ENCODE assay signal across 22 mouse cellular contexts in the genomic region with DNA sequence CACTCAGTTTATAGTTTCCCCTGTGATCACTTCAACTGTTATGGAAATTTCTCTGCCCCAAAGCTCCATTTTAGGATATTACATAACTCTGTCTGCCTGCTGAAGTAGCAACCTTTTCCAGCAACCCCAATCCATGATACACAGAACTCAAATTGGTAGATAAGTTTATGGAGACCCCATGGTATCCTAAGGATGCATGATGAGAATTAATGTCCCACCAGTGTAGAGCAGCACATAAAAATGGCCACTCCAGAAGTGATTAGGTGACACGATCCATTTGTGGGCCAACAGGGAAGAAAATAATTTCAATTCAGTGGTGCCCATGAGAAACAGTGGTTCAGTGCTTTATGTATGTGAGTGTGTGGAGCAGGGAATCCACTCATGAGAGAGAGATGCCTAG.
DNase-seq lines count a peak whose midpoint lies in the region; ATAC-seq lines count a peak whose summit lies in the region.
"Had no signal": no experiment of that assay in that cellular context is flagged by ENCODE, and none has a peak within 500 bp of the region (broad histone marks: within the 10 kb centered on the region; RNA-seq: fewer than 3 reads in every experiment).

No protein-coding gene starts in this region.

- no peak for ATAC-seq in hindbrain, embryonic 14.5 days (ENCODE audit: low FRiP score)
- no peak for ATAC-seq in hindbrain, embryonic 16.5 days
- 0 out of 2 replicates have a peak, but pooled peaks have one; percentile 50 for ATAC-seq in neural tube, embryonic 13.5 days (ENCODE audit: low read depth)
- ATAC-seq in neural tube, embryonic 15.5 days (ENCODE audit: low FRiP score): peak; percentile 61
- ATAC-seq: forebrain, embryonic 14.5 days had no signal

- peak; percentile 28 for DNase-seq in hindbrain, embryonic 14.5 days (ENCODE audit: low spot score)
- DNase-seq in neural tube, embryonic 10.5 days (ENCODE audit: extremely low spot score, low spot score): no peak
- no peak for DNase-seq in thymus, postnatal 14 days
- DNase-seq: adrenal gland, adult 2 months; adrenal gland, postnatal 10 days; adrenal gland, postnatal 25 days; cerebellum, adult 11 months; cerebellum, adult 18-20 months; cerebellum, adult 8-10 months; cerebellum, adult 9-11 months; cerebellum, postnatal 14 days; cerebellum, postnatal 36 days; embryo, embryonic 11 days had no signal

- WGBS in hindbrain, embryonic 14.5 days: 84% methylated on average over 1 of the region's 1 CpGs
- WGBS in hindbrain, embryonic 16.5 days: 73% methylated on average over 1 of the region's 1 CpGs
- 79% methylated on average over 1 of the region's 1 CpGs for WGBS in neural tube, embryonic 13.5 days
- 46% methylated on average over 1 of the region's 1 CpGs for whole genome bisulfite sequencing in neural tube, embryonic 15.5 days

- no peaks in the 10 kb centered on the region for H3K27me3 ChIP-seq in hindbrain, embryonic 14.5 days (ENCODE audit: control insufficient read depth, insufficient read depth, low read length)
- no peaks in the 10 kb centered on the region for H3K27me3 ChIP-seq in hindbrain, embryonic 16.5 days (replicated peaks; ENCODE audit: control insufficient read depth, insufficient read depth, low read length)
- H3K27me3 ChIP-seq in neural tube, embryonic 13.5 days: no peaks in the 10 kb centered on the region
- H3K27me3 ChIP-seq in neural tube, embryonic 15.5 days (replicated peaks): no peaks in the 10 kb centered on the region
- H3K27me3 ChIP-seq: embryonic facial prominence, embryonic 13.5 days; embryonic facial prominence, embryonic 15.5 days; forebrain, embryonic 12.5 days had no signal

- H3K9ac ChIP-seq in hindbrain, embryonic 14.5 days: no peak overlapping the region
- H3K9ac ChIP-seq in hindbrain, embryonic 16.5 days (ENCODE audit: low read depth, low read length): no peak overlapping the region
- no peak overlapping the region for H3K9ac ChIP-seq in neural tube, embryonic 13.5 days
- no peak overlapping the region for H3K9ac ChIP-seq in neural tube, embryonic 15.5 days (replicated peaks)
- H3K9ac ChIP-seq: embryonic facial prominence, embryonic 13.5 days; embryonic facial prominence, embryonic 15.5 days; forebrain, embryonic 12.5 days had no signal

- no peaks in the 10 kb centered on the region for H3K36me3 ChIP-seq in hindbrain, embryonic 14.5 days (replicated peaks; ENCODE audit: control insufficient read depth, insufficient read depth)
- no peaks in the 10 kb centered on the region for H3K36me3 ChIP-seq in hindbrain, embryonic 16.5 days (ENCODE audit: control insufficient read depth, insufficient read depth, low read length)
- no peaks in the 10 kb centered on the region for H3K36me3 ChIP-seq in neural tube, embryonic 13.5 days
- no peaks in the 10 kb centered on the region for H3K36me3 ChIP-seq in neural tube, embryonic 15.5 days
- H3K36me3 ChIP-seq: embryonic facial prominence, embryonic 13.5 days; embryonic facial prominence, embryonic 15.5 days; forebrain, embryonic 10.5 days; forebrain, embryonic 12.5 days had no signal

- H3K9me3 ChIP-seq in hindbrain, embryonic 14.5 days (ENCODE audit: control insufficient read depth, low read length): no peaks in the 10 kb centered on the region
- H3K9me3 ChIP-seq in hindbrain, embryonic 16.5 days (ENCODE audit: control insufficient read depth, low read length): no peaks in the 10 kb centered on the region
- H3K9me3 ChIP-seq in neural tube, embryonic 13.5 days: no peaks in the 10 kb centered on the region
- no peaks in the 10 kb centered on the region for H3K9me3 ChIP-seq in neural tube, embryonic 15.5 days (replicated peaks)
- H3K9me3 ChIP-seq: embryonic facial prominence, embryonic 13.5 days; embryonic facial prominence, embryonic 15.5 days; forebrain, embryonic 10.5 days; forebrain, embryonic 12.5 days had no signal

- no peak overlapping the region for H3K4me3 ChIP-seq in hindbrain, embryonic 14.5 days (replicated peaks; ENCODE audit: low read length)
- no peak overlapping the region for H3K4me3 ChIP-seq in hindbrain, embryonic 16.5 days (ENCODE audit: low read length)
- H3K4me3 ChIP-seq in neural tube, embryonic 13.5 days: no peak overlapping the region
- no peak overlapping the region for H3K4me3 ChIP-seq in neural tube, embryonic 15.5 days (replicated peaks)
- H3K4me3 ChIP-seq: embryonic facial prominence, embryonic 13.5 days; embryonic facial prominence, embryonic 15.5 days; erythroblast, embryonic 14.5 days; forebrain, embryonic 10.5 days; forebrain, embryonic 12.5 days had no signal

- no peak overlapping the region for H3K4me2 ChIP-seq in hindbrain, embryonic 14.5 days (replicated peaks)
- H3K4me2 ChIP-seq in hindbrain, embryonic 16.5 days (ENCODE audit: low read length): no peak overlapping the region
- no peak overlapping the region for H3K4me2 ChIP-seq in neural tube, embryonic 13.5 days
- H3K4me2 ChIP-seq in neural tube, embryonic 15.5 days: no peak overlapping the region
- H3K4me2 ChIP-seq: embryonic facial prominence, embryonic 13.5 days; embryonic facial prominence, embryonic 15.5 days; forebrain, embryonic 12.5 days had no signal

- no peak overlapping the region for H3K27ac ChIP-seq in hindbrain, embryonic 14.5 days
- no peak overlapping the region for H3K27ac ChIP-seq in hindbrain, embryonic 16.5 days (ENCODE audit: low read depth, low read length)
- no peak overlapping the region for H3K27ac ChIP-seq in neural tube, embryonic 13.5 days (replicated peaks)
- H3K27ac ChIP-seq in neural tube, embryonic 15.5 days (replicated peaks): no peak overlapping the region
- H3K27ac ChIP-seq: embryonic facial prominence, embryonic 13.5 days; embryonic facial prominence, embryonic 15.5 days; forebrain, embryonic 10.5 days; forebrain, embryonic 12.5 days had no signal

- H3K4me1 ChIP-seq in hindbrain, embryonic 14.5 days (replicated peaks; ENCODE audit: control insufficient read depth, insufficient read depth, low read length): no peaks in the 10 kb centered on the region
- no peaks in the 10 kb centered on the region for H3K4me1 ChIP-seq in hindbrain, embryonic 16.5 days (ENCODE audit: control insufficient read depth, insufficient read depth, low read depth, low read length)
- no peaks in the 10 kb centered on the region for H3K4me1 ChIP-seq in neural tube, embryonic 13.5 days (replicated peaks)
- H3K4me1 ChIP-seq in neural tube, embryonic 15.5 days: no peaks in the 10 kb centered on the region
- H3K4me1 ChIP-seq: embryonic facial prominence, embryonic 13.5 days; embryonic facial prominence, embryonic 15.5 days; forebrain, embryonic 10.5 days; forebrain, embryonic 12.5 days had no signal

Comparison
In these comparisons a context has a peak if more than half of its experiments do, and no peak if none do; other contexts are left out.
1. ATAC-seq: peak in neural tube, embryonic 13.5 days (single experiment) and neural tube, embryonic 15.5 days (single experiment); none in hindbrain, embryonic 14.5 days (single experiment) and hindbrain, embryonic 16.5 days (single experiment).